Mouse (Mus musculus): ENCODE results near the gene Ptpre.

GRCm38 (mm10) chr7:135511723-135512122 is 25.6 kb upstream of the Ptpre start:
- TF ChIP-seq CTCF (conservative IDR thresholded peaks at IDR 0.05; ENCODE audit: low read length) (no peak), NANOG (IDR thresholded peaks at IDR 0.05; ENCODE audit: borderline replicate concordance, low read length) (no peak)

All from E14TG2a.4 (cell line).